Mouse (Mus musculus) B cell, adult 2 months (primary cell): Measurements from ENCODE around the gene Olfr669.
"Not testable (repeated sequence)": the region's sequence is repeated elsewhere in the genome, so short reads cannot be mapped to it uniquely, and the experiment has no call there.

ENCODE experiments used
- DNase-seq, 2 experiments: peaks; one replicate each; pipeline ENCODE4 v3.0.0; 2022

The Olfr669 gene

GRCm38 (mm10) chr7:104933940-104934339 is at the start of gene Olfr669:
Gene Olfr669, plus strand, starts transcription at chr7:104934240.
- no peak for DNase-seq

DNA sequence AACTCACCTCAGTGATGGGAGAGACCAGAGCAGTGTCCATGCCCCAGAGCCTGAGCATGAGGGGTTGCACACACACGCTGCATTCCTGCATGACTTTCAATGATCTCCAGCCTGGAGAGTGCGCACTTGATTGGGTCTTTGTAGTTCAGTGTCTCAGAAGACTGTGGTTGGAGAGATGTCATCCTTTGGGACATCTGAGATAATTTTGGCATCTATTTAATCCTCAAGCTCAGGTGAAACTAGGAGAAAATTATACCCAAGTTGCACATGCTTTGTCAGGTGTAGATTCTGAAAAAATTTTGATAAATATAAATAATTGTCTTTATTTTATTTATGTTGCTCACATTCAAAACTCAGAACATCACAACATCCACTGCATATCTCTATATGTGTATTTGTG is 38.2 kb upstream of the Olfr669 start, which contains the start of gene Olfr666:
TSS of gene Olfr666 (minus strand) at position 101 of the 400 bp plus-strand sequence.
- no peak for DNase-seq

GRCm38 (mm10) chr7:104921382-104921781 is 12.7 kb upstream of the Olfr669 start, which contains the start of gene Olfr667:
Gene Olfr667, minus strand, starts transcription at chr7:104921482.
- no peak for DNase-seq

- no peak for DNase-seq
These were observed 6.1 kb upstream of the Olfr669 start, which contains the start of gene Olfr668 for GRCm38 (mm10) chr7:104927957-104928356. Gene Olfr668, minus strand, starts transcription at chr7:104928057.

DNA sequence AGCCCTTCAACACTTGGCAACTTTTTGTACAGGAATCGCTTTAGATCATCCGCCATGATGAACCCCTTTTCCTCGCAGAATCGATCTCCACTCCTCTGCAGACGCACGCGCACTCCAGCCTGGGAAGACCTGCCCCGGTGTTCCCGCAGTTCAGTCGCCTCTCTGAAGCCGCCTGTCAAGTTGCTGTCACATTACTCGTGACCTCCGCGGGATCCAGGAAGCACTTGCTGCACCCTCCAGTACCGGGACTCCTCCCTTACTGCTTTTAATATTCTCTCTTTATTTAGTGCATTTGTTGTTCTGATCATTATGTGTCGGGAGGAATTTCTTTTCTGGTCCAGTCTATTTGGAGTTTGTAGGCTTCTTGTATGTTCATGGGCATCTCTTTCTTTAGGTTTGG is 16.2 kb downstream of the Olfr669 start:
- DNase-seq: not testable (repeated sequence)

DNA sequence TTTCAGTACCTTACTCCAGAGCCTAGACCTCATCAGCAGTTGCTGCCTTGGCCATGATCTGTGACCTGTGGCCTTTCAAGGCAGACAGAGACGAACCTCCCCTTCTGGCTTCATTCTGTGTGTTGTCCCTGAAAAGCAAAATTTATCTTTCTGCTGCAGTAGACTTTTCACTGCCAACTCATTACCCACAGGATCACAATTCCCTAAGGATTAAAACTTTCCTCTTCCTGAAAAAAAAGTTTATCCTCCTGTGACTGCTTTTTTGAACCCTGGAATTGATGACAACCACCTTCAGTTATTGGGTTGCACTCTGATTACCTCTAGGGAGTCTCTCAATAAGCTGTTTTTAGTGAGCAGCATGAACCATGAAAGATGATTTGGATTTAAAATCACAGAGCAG is 28.5 kb downstream of the Olfr669 start, which contains the start of gene Olfr670:
TSS of gene Olfr670 (minus strand) at position 101 of the 400 bp plus-strand sequence.
- DNase-seq: no peak

DNA sequence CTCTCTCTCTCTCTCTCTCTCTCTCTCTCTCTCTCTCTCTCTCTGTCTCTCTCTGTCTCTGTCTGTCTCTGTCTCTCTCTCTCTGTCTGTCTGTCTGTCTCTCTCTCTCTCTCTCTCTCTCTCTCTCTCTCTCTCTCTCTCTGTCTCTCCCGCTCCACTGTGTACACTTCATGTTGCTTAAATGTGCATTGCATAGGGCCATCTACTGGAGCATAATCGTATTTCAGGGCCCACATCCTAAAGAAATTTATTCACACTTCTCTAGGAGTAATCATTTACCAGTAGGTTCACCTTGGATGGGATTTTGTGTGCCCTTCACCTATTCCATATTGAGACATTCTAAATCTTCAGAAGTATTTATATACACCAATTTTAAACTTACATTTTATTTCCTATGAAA is 38.5 kb downstream of the Olfr669 start:
- not testable (repeated sequence) for DNase-seq

DNA sequence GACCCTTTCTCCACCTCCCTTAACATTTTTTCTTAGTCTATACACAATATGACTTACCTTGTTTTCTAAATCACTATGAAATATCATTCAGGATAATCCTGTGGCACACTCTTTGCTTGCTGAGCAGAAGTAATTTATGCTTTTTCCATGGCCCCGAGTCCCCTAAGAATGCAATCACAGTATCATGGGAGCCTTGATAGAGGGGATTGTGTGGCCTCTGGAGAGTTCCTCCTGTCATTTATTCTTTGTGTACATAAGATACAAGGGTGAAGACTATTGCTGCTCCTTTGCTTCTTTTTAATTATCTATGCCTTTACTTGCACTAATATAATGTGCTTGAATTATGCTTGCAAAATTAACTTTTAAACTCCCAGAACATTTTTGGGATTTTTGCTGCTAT is 45.0 kb downstream of the Olfr669 start, which contains the start of gene Olfr671:
TSS of gene Olfr671 (minus strand) at position 101 of the 400 bp plus-strand sequence.
- DNase-seq: no peak
